Mouse (Mus musculus) gastrocnemius, adult 18-20 months (tissue): ENCODE results near the gene Ccdc62. TPM values are rescaled to one million over a fixed set of nuclear protein-coding genes. Genes with fewer than 3 reads are reported as not detected.

ENCODE experiments used
- DNase-seq: peaks from one replicate; pipeline ENCODE4 v3.0.0; 2021; ENCODE audit warnings: low spot score
- total RNA-seq, 2 experiments: library from RNA; stranded (reverse); gene quantifications; 2 replicates each; pipeline ENCODE4 v1.2.3; 2021

The Ccdc62 gene
- total RNA-seq, 2 experiments from 2014 or later = 1.4 to 1.6 TPM

DNA sequence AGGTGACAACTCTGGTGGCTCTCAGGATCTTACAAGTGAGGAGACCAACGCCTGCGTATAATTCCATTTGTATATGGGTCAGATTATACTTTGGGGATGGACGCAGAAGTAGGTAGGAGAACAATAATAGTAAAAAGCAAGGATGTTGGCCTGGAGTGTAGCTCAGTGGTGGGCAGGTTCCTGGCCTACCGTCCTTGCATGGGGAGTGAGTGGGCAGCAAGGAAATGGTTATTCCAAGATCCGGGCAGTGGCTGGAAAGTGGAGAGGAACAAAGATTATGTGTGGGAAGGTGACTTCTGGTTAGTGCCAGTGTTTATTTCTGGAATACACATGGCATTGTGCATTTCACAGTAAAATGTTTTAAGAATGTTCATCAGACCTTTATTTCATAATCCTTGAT is 5.5 kb downstream of the Ccdc62 start:
- DNase-seq = no peak

- DNase-seq = no peak
These were observed 8.0 kb downstream of the Ccdc62 start for GRCm38 (mm10) chr5:123938479-123938878.

DNA sequence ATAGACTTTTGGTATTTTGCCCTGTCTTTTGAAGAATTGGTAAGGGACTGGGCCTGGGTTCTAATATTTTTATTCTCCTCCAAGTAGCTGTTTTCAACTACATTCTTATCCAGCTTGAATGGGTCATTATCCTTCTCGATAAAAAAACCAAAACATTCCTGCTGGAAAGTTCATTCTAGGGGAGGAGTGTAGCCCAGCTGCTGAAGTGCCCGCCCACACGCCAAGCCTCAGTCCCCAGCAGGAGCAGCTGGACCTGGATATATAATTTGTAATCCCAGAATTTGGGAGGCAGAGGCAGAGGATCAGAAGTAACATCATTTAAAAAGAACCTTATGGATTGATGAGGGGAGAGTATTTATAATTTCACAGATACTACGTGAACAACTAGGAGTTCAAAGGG is 16.1 kb downstream of the Ccdc62 start:
- no peak for DNase-seq

DNA sequence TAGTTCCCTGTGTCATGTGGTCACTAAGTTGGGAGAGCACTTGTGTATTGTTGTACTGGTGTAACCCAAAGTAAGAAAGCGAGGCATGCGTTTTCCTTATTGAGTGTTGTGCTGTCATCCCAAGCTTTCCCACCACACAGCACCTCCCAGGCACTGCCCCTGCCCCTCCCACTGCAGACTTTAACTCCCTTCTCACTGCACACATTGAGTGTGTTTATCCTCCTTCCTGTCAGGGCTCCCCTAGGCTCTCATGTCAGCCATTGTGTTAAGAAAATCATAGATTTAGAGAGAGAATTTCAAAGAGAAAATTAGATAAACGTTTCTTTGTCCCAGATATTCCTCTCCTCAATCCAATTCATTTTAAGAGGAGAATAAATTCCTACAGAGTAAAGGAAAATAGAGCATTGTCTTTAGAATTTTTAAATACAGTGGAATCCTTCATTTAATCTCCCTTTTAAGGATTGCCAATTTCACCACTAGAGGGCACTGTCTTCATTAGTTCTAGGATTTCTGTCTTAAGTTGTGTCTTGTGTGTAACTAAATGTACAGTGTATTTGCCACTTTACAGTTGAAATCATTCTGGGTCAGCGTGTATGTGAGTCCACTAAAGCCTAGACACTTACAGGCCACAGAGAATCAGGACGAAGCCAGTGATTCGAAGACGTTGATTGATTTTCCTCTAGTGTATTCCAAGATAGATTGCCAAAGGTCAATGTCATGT is 16.7 kb downstream of the Ccdc62 start:
- DNase-seq = peak; percentile 59

DNA sequence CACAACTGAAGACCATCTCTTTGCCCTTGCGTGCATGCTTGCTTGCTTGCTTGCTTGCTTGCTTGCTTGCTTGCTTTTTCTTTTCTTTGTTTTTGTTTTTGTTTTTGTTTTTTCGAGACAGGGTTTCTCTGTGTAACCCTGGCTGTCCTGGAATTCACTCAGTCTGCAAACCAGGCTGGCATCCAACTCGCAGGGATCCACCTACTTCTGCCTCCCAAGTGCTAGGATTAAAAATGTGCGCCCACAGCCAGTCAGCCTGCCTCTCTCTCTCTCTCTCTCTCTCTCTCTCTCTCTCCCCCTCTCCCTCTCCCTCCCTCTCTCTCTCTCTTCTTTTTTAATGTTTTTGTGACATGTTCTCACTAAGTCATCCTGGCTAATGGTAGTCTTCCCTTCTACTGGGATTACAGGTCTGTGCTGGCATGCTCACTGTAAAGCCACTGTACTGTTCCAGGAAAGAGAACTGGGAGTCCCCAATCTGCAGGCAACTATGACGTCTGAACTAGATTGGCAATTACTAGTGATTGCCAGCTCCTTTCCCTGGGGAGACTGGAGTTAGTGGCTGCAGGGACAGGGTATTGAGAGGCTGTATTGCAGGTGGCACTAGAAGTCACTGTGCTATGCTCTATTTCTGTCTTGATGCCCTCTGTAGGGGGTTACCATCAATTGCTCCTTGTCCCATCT is 22.0 kb downstream of the Ccdc62 start:
- peak; percentile 26 for DNase-seq

DNA sequence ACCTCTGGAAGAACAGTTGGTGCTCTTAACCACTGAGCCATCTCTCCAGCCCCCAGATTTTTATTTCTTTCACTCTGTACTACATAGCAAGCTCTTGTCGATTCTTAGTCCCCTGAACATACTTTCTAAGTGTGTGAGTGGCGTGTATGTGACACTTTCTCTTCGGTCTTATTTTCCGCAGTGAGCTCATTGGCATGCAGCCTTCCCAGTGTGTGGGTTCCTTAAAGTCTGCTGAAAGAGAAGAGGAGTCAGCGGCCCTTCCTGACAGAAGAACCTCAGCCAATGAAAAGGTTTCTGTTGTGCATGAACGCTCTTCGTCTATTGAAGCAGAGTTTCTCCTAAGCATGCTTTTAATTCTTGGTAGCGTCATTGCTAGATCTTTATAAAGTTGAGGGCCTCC is 26.7 kb downstream of the Ccdc62 start:
- DNase-seq = no peak

GRCm38 (mm10) chr5:123959018-123959417 is 28.5 kb downstream of the Ccdc62 start:
- no peak for DNase-seq

- no peak for DNase-seq
These were observed 29.6 kb downstream of the Ccdc62 start for GRCm38 (mm10) chr5:123960129-123960528.

DNA sequence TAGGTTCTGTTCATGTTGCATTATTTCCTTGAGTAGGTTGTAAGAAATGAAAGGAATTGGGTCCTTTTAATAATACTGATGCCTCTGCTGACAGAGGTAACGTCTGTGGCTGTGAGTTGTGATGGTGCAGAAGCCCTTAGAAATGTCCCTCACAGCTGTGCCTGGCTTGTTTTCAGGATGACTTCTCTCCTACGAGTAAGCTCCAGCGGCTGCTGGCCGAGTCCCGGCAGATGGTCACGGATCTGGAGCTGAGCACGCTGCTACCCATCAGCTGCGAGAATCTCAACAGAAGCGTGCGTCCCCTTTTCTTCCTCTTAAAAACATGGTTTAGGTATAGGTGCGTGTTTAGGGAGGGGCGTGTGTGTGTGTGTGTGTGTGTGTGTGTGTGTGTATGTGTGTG is 30.6 kb downstream of the Ccdc62 start:
- no peak for DNase-seq

DNA sequence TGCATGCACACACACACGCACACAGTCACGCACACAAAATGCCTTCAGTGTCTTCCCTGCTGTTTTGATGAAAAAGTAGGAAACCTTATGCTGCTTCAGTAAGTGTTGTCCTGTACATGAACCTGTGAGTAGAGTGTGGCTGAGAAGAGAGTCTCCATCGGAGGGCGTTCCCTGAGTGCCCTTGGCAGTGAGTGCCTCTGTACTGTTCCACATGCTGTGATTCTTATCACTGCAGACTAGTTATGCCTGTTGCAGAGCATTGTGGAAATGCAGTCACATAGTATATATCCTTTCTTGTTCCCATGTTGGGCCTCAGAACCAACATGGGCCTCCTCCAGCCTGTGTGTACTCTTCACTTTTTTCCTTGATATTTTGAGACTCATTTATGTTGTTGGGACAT is 33.7 kb downstream of the Ccdc62 start:
- DNase-seq = no peak

- DNase-seq = no peak
These were observed 36.3 kb downstream of the Ccdc62 start for GRCm38 (mm10) chr5:123966759-123967158.

- no peak for DNase-seq
These were observed 38.0 kb downstream of the Ccdc62 start for GRCm38 (mm10) chr5:123968468-123968867.

DNA sequence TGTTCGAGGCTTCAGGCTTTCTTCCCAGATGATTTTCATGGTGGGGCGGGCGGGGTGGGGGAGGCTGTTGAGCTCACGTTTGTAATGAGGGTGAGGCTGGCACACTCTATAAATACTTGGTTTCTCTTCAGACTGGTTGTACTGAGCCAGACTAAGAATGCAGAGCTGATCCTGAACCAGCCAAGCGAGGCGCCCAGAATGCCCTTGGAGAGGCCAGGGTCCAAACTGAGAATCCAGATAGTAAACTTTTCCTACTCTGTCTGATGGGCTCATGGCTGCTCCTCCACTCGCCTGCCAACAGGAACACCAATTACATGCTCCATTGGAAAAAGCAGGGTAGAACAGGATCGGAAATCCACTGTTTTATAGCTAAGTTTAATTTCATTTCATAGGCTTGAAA is 38.7 kb downstream of the Ccdc62 start:
- DNase-seq = no peak

- no peak for DNase-seq
These were observed 40.1 kb downstream of the Ccdc62 start for GRCm38 (mm10) chr5:123970576-123970975.

DNA sequence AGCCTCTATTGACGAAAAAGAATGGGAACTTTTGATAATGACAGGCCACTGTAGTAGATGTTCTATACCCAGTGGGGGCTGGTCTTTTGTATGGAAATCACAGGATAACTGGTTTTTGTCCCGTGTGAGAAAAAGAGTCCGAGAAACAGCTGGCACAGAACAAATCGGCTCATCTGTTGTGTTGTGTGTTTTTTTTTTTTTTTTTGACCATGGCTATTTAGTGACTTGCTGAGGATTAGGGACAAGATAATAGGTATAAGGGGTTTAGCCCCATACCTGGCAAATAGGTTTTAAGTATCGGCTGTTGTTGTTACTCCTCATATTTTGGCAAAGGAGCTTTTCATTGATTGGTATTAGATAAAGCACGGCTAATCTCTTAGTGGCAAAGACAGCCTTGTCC is 42.0 kb downstream of the Ccdc62 start:
- no peak for DNase-seq

- DNase-seq = peak; percentile 68
These were observed 43.1 kb downstream of the Ccdc62 start, which contains the start of gene Hip1r for GRCm38 (mm10) chr5:123973299-123974178. Hip1r (plus strand) TSS chr5:123973628.

DNA sequence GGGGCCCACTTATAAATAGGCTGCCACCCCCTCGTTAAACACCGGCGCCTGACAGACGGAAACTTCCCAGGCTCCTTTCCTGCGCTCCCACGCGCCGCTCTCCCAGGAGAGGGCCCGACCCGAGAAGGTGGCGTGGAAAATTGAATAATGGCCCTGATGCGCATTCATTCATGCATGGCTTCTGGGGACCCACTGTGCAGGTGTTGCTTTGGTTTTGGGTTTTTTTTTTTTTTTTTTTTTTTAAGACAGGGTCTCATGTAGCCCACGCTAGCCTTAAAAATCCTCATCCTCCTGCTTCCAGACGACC is 43.7 kb downstream of the Ccdc62 start:
- no peak for DNase-seq

- DNase-seq = no peak
These were observed 44.2 kb downstream of the Ccdc62 start for GRCm38 (mm10) chr5:123974616-123975111.

DNA sequence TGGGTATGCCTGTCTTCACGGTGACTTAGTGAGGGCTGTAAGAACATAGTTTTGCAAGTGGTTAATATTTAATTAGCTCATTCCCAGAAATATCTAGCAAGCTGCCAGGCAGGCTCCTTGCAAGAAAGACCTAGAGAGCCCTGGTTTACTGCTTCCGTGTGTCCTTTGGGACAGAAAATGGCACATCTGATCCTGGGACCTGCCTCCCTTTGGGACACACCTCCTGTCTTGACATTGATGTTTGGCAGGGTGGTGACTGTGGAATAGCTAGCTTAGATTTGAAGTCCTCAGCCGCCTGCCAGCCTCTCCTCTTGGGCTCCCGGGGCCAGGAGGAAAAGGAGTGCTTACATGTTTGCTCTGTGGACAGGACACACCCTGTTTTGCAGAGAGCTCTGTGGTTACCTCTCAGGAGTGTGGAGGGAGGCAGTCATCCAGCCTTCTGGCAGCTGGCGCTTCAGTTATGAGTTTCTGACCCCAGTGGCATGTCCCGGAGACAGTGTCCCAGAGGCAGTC is 45.2 kb downstream of the Ccdc62 start:
- DNase-seq = no peak

DNA sequence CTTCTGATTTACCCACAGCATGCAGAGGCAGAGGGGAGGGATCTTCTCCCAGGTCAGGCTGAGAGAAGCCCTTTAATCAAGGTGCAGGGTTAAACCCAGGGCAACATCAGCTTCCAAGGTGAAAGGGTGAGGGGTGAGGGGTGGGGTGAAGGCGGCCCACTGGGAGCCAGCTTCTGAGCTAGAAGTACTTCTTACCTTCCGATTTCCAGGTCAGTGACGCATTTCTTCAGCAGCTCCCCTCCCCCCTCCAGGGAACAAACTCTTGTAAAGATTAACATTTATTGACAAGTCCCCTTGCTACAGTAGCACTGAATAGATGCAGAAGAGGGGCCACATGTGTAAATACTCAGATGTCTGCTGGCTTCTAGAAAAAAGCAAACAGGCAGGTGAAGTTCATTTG is 46.8 kb downstream of the Ccdc62 start:
- DNase-seq = no peak

DNA sequence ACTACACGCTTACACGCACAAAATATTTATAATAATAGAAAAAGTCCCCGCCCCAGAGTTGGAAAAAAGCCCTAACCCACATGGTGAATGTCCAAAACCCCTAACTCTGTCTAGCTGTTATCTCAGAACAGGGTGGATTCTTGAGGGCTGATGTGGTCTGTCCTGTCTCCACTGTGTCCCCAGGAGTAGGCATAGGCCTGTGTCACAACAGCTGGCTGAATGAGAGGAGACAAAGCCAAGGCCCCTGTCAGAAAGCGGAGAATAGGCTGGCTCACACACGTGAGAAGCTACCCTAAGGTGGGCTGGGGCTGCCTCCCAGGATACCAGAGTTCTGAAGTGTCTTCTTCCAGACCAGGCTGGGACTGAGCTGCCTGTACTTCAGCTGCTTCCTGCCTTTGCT is 47.7 kb downstream of the Ccdc62 start:
- no peak for DNase-seq
